Mouse (Mus musculus) brain, embryonic 14.5 days (tissue): ENCODE measurements around the gene Vtn.

ENCODE experiments used
- CTCF ChIP-seq: fragments of 200-500 bp; IDR thresholded peaks from 2 replicates; pipeline ENCODE4 v1.5.1; 2012; ENCODE audit warnings: inconsistent platforms, mild to moderate bottlenecking, moderate library complexity, borderline replicate concordance; ENCODE audit not compliant: insufficient read depth, insufficient read length; ENCODE audit errors: extremely low read depth
- POLR2A ChIP-seq: fragments of 200-500 bp; IDR thresholded peaks from 2 replicates; pipeline ENCODE4 v1.6.1; 2012; ENCODE audit warnings: mild to moderate bottlenecking, inconsistent platforms, borderline replicate concordance; ENCODE audit not compliant: poor library complexity, insufficient read depth, insufficient read length, severe bottlenecking; ENCODE audit errors: extremely low read depth

DNA sequence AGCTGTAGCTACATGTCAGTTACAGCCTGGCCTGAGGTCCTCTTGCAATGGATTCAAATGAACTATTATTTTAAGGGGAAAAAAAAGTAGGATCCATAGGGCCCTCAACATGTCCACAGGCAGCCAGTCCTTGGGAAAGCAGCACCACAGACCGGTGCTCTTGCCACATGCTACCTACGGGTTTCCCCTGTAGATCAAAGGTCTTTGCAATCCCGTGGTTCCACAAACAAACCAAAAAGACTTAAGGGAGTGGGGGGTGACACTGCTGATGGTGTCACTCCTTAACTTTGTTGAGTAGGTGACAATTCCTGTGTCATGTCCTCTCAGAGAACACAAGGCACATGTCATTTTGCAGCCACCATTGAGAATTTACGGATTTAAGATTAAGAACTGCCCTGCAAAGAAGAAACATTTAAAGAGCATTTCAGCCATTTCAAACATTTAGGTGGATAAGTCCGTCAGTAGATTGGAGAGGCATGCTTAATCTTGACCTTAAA lies 50.6 kb downstream of the Vtn start:
- TF ChIP-seq CTCF (no peak), POLR2A (no peak)
